Mouse (Mus musculus) liver (tissue): ENCODE data around the gene Ercc1.

Experiments
- DNase-seq: peaks from one replicate; pipeline ENCODE4 v3.0.0-alpha.2; 2020; ENCODE audit warnings: mixed read lengths

The Ercc1 gene

GRCm38 (mm10) chr7:19341250-19341649, 3.3 kb upstream of the Ercc1 start:
- DNase-seq = no peak

GRCm38 (mm10) chr7:19341761-19342409, 2.7 kb upstream of the Ercc1 start:
- DNase-seq = no peak

- DNase-seq = peak; percentile 79
Observed at GRCm38 (mm10) chr7:19342481-19343027, 2.0 kb upstream of the Ercc1 start.

- peak; percentile 81 for DNase-seq
Observed at GRCm38 (mm10) chr7:19343210-19343808, 1.3 kb upstream of the Ercc1 start.

GRCm38 (mm10) chr7:19344938-19345471, 427 bp downstream of the Ercc1 start:
- peak; percentile 99 for DNase-seq

- no peak for DNase-seq
Observed at GRCm38 (mm10) chr7:19349188-19349915, 4.8 kb downstream of the Ercc1 start.

- no peak for DNase-seq
Observed at GRCm38 (mm10) chr7:19350221-19350620, 5.6 kb downstream of the Ercc1 start.

- DNase-seq = no peak
Observed at GRCm38 (mm10) chr7:19354991-19355390, 10.4 kb downstream of the Ercc1 start.

- DNase-seq = no peak
Observed at GRCm38 (mm10) chr7:19356311-19356710, 11.7 kb downstream of the Ercc1 start.

GRCm38 (mm10) chr7:19357381-19358375, 13.1 kb downstream of the Ercc1 start:
- DNase-seq = no peak

GRCm38 (mm10) chr7:19358634-19359033, 14.1 kb downstream of the Ercc1 start:
- DNase-seq = no peak

- DNase-seq = peak; percentile 83
Observed at GRCm38 (mm10) chr7:19359299-19359891, 14.8 kb downstream of the Ercc1 start, which contains the start of the genes Cd3eap and Ppp1r13l. Cd3eap (minus strand) TSS chr7:19359483. Ppp1r13l (plus strand) TSS chr7:19359749.

GRCm38 (mm10) chr7:19359892-19360641, 15.5 kb downstream of the Ercc1 start:
- peak; percentile 81 for DNase-seq

- peak; percentile 94 for DNase-seq
Observed at GRCm38 (mm10) chr7:19360944-19361343, 16.4 kb downstream of the Ercc1 start.

GRCm38 (mm10) chr7:19361720-19362119, 17.1 kb downstream of the Ercc1 start:
- peak; percentile 89 for DNase-seq

- DNase-seq = no peak
Observed at GRCm38 (mm10) chr7:19362276-19362675, 17.7 kb downstream of the Ercc1 start.

- peak; percentile 78 for DNase-seq
Observed at GRCm38 (mm10) chr7:19363881-19364280, 19.3 kb downstream of the Ercc1 start.

GRCm38 (mm10) chr7:19365376-19365775, 20.8 kb downstream of the Ercc1 start:
- DNase-seq = no peak

- DNase-seq = peak; percentile 55
Observed at GRCm38 (mm10) chr7:19368380-19368779, 23.8 kb downstream of the Ercc1 start.

GRCm38 (mm10) chr7:19369823-19370425, 25.3 kb downstream of the Ercc1 start:
- peak; percentile 49 for DNase-seq
